Mouse (Mus musculus) forebrain, embryonic 12.5 days (tissue): ENCODE results near the gene Sdc1. TPM values are rescaled to one million over a fixed set of nuclear protein-coding genes. Genes with fewer than 3 reads are reported as not detected.

ENCODE experiments used
- ATAC-seq: fragments of 200-750 bp; cut with Nextera tagmentation; 2 replicates; pipeline ENCODE4 v1.8.0; 2017; ENCODE audit warnings: moderate TSS enrichment; ENCODE audit not compliant: low FRiP score
- H3K27ac ChIP-seq: fragments of 300-500 bp; sonication (generic); 2 replicates; pipeline ENCODE4 v1.5.1; 2016; ENCODE audit warnings: mild to moderate bottlenecking
- H3K27me3 ChIP-seq: fragments of 300-500 bp; sonication (generic); 2 replicates; pipeline ENCODE4 v1.6.1; 2016; ENCODE audit warnings: mild to moderate bottlenecking
- H3K36me3 ChIP-seq: fragments of 300-500 bp; sonication (generic); replicated peaks from 2 replicates; pipeline ENCODE4 v1.6.1; 2016; ENCODE audit warnings: mild to moderate bottlenecking
- H3K4me1 ChIP-seq: fragments of 300-500 bp; sonication (generic); 2 replicates; pipeline ENCODE4 v1.6.1; 2016
- H3K4me2 ChIP-seq: fragments of 300-500 bp; sonication (generic); 2 replicates; pipeline ENCODE4 v1.6.1; 2016; ENCODE audit warnings: mild to moderate bottlenecking, moderate library complexity
- H3K4me3 ChIP-seq: fragments of 300-500 bp; sonication (generic); replicated peaks from 2 replicates; pipeline ENCODE4 v1.5.1; 2016; ENCODE audit warnings: mild to moderate bottlenecking
- H3K9ac ChIP-seq: fragments of 300-500 bp; sonication (generic); 2 replicates; pipeline ENCODE4 v1.6.1; 2016; ENCODE audit warnings: mild to moderate bottlenecking
- H3K9me3 ChIP-seq: fragments of 300-500 bp; sonication (generic); 2 replicates; pipeline ENCODE4 v1.6.1; 2016
- WGBS: fragments of 180-500 bp; shearing (Covaris S2); methylation state at CpG from one replicate; pipeline ENCODE4 v1.1.7; 2016; 5-methylcytosine and 5-hydroxymethylcytosine counted together
- polyA plus RNA-seq: library from polyadenylated mRNA; unstranded; fragments of >200 nt; fragmentation: Nextera tagmentation; extraction: Ambion mirVana; gene quantifications from 2 replicates; pipeline ENCODE4 v1.2.1, GENCODE M21; 2016

The Sdc1 gene
- polyA plus RNA-seq, 1 experiment from 2014 or later = 72.7 TPM

DNA sequence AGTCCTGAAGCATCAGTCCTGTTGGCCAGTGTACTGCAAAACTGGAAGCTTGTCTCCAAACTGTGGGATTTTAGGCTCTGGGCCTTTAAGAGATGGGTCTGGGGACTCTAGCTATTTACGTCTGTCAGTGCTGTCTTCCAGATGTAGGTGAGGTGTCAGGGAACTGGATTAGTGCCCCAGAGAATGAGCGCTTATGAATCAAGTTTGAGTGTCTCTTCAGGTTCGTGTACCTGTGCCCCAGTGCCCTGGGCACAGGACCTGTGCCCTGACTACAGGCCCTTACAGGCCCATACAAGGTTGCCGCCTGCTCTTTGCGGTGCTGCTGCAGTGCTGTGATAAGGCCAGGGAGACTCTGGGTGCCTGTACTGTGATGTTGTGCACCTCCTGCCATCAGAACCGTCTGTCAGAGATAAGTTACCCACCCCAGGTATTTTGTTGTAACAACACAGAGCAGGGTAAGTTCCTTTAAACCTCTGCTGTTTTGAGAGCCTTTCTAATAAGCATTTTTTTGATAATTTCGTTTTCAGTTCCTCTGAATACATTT lies 69.7 kb downstream of the Sdc1 start:
- 74% methylated on average over 7 of the region's 7 CpGs for WGBS
- H3K4me3 ChIP-seq = no peak overlapping the region
- H3K4me1 ChIP-seq = no peaks in the 10 kb centered on the region
- H3K36me3 ChIP-seq = no peaks in the 10 kb centered on the region
- ATAC-seq = no peak
- no peak overlapping the region for H3K27ac ChIP-seq
- no peak overlapping the region for H3K9ac ChIP-seq
- no peaks in the 10 kb centered on the region for H3K9me3 ChIP-seq
- H3K4me2 ChIP-seq = no peak overlapping the region
- no peaks in the 10 kb centered on the region for H3K27me3 ChIP-seq

DNA sequence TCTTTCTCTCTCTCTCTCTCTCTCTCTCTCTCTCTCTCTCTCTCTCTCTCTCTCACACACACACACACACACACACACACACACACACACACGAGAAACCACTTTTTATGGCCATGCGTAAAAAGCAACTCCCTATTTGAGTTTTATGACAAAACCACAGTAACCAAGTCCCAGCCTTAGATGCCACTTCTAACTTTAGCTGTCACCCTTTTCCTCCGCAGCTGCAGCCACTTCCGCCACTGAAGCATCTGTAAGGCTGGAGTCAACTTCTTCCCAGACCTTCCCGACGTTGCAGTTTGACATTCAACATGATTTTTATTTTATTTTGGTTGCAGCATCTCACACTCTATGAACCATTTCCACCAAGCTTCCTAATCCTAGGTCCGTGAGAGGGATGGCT lies 71.6 kb downstream of the Sdc1 start:
- no peak overlapping the region for H3K4me2 ChIP-seq
- H3K27me3 ChIP-seq = no peaks in the 10 kb centered on the region
- H3K36me3 ChIP-seq = no peaks in the 10 kb centered on the region
- WGBS = 85% methylated on average over 7 of the region's 7 CpGs
- H3K4me3 ChIP-seq = no peak overlapping the region
- no peaks in the 10 kb centered on the region for H3K9me3 ChIP-seq
- peaks cover 3% of the 10 kb centered on the region; the same call in 1 of the 2 replicates for H3K4me1 ChIP-seq
- H3K9ac ChIP-seq = no peak overlapping the region
- no peak overlapping the region for H3K27ac ChIP-seq
- no peak for ATAC-seq

Other genes with a start within 250 kb of the Sdc1 start
- gene Slc7a15, start 172.3 kb upstream of the Sdc1 start, polyA plus RNA-seq = not detected in 2 replicates
- 94.6 and 97.9 TPM in 2 replicates for gene Pum2, start 97.2 kb upstream of the Sdc1 start, polyA plus RNA-seq
- gene Laptm4a, start 150.3 kb downstream of the Sdc1 start, polyA plus RNA-seq = 212 and 215 TPM in 2 replicates
- gene Matn3, start 176.6 kb downstream of the Sdc1 start, polyA plus RNA-seq = 0.54 and 0.58 TPM in 2 replicates
- 27.8 and 28.4 TPM in 2 replicates for gene Wdr35, start 202.6 kb downstream of the Sdc1 start, polyA plus RNA-seq